Mouse (Mus musculus): ENCODE results near the gene Rbms3.

Rbms3 gene

DNA sequence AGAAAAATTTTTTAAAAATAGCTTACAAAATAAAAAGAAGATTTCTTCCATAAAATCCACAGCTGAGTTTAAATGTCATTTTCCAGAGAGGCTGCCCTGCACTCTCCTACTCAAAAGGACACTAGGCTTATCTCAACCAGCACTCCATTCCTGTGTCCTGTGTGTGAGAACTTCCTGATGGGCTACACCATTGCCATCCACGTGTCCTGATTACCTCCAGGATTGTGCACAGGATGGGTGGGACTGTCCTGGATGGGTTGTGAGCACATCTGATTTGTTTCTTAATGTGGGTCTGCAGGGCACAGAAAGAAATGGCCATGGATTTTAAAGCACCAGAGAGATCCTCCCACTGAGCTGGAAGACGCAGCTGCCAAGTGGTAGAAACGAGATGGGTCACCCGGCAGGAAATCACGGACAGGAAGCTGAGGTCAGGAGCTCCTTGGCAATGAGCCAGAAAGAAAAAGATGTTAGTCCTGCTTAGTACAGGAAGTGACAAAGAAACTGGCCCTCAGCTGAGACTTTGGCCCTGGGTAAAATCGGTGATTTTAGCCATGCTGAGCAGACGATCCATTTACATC is 256.5 kb downstream of the Rbms3 start:
- peak in 1 of 2 experiments; percentile 19 for DNase-seq (ENCODE audit: low spot score in 2 of 2)

DNA sequence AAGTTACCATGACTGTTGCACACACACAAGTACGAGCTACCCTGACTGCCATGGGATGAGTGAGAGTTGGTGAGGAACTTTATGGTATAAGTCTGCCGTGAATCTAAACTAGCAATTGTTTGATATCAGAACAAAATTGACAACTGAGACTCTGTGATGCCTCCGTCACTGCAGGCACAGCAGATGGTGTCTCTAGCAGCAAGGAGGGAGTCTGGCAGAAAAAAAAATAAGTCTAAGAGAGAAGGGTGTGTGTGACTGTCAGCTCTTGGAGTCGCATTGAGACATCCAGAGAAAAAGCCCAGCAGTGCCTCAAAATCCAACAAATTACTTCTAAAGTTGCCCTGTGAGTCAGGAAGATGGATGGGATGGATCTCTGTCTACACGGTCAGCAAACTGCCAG is 257.7 kb downstream of the Rbms3 start:
- no peak for DNase-seq (ENCODE audit: low spot score in 2 of 2)

DNA sequence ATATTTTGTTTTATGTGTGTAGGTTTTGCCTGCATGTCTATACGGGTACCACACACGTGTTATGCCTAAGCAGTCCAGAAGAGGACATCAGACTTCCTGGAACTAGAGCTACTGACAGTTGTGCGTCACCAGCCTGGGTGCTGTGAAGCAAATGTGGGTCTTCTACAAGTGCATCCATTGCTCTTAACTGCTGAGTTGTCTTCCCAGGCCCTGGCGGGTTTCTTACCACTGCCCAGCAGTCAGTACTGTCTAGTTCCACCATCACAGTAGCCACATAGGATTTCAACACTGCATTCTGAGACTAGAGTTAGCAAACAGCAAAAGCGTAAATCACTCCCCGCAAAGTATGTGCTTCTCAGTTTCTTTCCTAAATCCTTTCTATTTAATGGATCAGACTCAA is 259.6 kb downstream of the Rbms3 start:
- DNase-seq (ENCODE audit: low spot score in 2 of 2): no peak

DNA sequence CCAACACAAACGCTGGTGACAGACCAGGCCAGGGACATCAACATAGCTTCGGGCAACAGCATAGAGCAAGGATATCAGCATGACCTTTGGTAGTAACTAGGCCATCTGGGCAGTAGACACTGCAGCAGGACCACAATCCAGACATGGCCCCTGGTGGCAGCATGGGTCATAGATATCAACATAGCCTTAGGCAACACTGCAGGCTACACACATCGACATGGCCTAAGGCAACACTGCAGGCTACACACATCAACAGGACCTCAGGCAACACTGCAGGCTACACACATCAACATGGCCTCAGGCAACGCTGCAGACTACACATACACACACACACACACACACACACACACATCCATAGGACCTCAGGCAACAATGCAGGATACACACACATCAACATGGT is 261.7 kb downstream of the Rbms3 start:
- DNase-seq (ENCODE audit: low spot score in 2 of 2): no peak

DNA sequence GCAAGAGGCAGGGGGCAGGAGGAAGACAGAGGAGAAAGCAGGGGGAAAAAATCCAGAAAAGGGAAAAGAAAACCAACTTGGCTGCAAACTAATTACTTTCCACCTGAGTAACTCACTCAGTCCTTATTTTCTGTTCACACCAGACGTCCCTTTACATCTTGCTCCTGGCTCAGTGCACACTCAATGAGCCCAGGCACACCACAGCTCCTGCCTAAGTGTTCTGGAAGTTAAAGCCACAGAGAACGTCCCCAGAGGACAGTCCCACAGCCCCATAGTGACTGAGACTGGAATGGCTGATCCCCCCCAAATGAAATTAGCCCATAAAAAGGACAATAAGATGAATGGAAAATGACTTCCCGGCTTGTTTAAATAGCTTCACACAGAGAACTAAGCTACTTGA is 265.1 kb downstream of the Rbms3 start:
- DNase-seq (ENCODE audit: low spot score in 2 of 2): no peak

DNA sequence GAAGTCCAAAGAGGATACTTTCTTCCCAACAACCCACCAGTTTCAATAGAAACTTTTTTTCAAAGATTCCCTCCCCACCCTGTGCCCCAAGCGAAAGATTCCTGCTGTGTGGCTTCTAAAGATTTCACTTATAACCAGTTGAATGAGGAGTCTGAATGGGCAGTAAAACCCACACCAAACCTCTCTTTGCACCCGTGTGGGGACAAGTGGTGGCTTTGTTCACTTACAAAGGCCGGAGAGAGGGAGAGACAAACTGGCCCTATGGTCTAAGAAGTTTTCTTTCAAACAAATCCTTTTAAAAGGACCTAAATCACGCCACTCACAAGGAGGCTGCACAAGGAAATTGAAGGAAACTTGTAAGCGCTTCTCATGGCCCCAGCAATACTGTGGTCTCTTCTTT is 268.3 kb downstream of the Rbms3 start:
- no peak for DNase-seq (ENCODE audit: low spot score in 2 of 2)

DNA sequence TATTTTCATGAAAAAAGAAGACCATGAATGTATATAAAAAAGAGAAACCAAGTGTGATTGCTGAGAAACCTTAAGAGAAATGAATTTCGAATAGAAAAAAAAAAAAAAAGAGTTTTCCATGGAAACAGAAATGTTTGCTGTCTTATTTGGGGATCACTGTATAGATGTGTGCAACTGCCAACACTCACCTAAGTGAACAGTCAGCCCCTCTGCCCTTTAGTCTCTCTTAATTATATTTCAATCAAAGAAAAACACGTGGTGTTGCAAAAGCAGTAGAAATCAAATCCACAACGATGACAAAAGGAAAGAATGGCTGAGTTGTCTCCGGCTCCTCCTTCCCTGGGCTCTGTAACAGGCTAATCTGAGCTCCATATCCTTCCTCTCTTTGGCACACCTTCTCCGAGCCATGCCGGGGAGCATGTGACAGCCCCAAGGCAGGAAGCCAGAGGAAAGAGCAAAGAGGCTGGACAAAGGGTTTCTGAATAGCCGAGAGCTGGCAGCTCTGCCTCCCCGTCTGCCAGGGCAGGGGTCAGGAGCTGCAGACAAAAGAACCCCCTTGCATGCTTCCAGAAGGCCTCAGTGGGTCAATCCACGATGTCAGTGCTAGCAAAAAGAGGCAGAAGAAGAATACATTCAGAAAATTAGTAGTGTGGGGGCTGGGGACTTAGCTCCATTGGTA is 272.8 kb downstream of the Rbms3 start:
- peak in 1 of 2 experiments; percentile 18 for DNase-seq (ENCODE audit: low spot score in 2 of 2)

DNA sequence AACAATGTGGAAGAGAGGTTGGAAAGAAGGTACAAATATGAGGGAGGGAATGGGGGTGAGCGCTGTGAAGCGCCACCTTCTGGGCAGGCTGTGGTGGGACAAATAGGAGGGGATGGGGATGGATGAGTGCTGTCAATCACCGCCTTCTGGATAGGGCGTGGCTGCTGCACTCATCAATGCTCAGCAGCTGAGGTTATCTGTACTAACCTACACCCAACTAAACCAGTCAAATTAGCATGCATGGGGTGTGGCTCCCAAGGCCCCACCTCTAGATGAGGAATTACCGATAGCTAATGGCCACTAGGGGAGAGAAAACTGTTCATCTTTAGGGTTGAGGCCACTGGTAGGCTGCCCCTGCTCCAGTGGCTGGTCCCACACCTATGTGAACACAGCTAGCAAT is 274.2 kb downstream of the Rbms3 start:
- no peak for DNase-seq (ENCODE audit: low spot score in 2 of 2)

DNA sequence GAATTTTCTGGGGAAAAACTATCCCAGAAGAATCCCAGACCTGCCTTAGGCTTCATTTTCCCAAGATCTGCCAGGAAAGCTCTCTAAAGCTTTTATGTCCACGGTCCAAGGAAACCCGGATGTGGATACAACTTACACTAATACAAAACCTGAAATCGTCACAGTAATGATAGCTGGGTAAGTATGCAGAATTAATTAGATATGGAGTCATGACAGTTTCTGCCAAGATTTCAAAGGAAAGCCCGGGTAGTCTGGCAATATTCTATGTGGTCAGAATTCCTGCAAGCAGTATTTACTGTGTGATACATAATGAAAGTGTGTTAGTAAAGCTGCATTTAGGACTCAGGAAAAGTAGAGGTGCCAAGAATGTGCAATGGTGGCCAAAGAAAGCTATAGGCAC is 287.4 kb downstream of the Rbms3 start:
- no peak for DNase-seq (ENCODE audit: low spot score in 2 of 2)

DNA sequence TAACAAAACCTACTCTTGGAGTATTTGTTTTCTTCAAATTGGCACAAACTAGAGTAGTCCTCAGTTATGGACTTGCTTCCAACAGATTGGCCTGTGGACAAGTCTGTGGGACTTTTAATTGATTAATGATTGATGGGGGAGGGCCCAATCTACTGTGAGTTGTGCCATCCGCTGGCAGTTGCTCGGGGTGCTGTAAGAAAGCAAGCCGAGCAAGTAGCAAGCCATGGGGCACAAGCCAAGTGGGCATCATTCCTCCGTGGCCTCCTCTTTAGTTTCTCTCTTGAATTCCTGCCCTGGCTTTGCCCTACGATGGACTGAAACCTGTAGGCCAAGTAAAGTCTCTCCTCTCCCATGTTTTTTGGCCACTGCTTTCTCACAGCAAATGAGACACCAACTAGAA is 299.0 kb downstream of the Rbms3 start:
- DNase-seq (ENCODE audit: low spot score in 2 of 2): no peak

DNA sequence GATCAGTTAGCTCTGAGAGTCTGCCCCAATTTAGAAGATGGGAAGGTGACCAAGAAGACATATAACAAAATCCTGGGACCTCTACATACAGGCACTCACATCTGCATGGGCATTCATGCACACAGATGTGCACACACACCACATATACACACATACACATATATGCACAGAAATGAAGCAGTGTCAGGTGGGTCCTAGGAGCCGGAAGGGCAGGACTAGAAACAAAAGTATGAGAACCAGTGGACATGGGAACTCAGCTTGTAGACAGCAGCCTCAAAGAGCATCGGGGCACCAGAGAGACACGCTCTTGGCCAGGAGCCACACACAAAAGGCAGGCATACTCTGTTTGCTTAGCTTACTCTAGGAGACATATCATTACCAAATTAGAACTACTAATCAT is 310.4 kb downstream of the Rbms3 start:
- no peak for DNase-seq (ENCODE audit: low spot score in 2 of 2)

DNA sequence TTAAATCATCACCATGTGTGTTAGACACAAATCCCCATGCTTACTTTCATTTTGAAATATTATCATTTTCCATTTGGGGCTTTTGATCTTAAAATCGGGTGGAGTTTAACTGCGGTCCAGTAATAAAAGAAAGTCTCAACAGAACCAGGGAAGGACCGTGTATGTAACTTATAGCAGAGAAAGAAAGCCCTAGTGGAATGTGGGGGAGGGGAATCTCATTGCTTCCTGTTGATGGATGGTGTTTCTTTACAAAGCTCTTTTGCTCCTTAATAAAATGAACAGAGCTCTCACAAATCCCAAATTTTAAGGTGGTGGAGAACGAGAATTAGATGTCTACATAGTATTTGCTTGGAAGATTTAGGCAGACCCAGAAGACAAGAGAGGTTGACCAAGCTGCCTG is 311.3 kb downstream of the Rbms3 start:
- no peak for DNase-seq (ENCODE audit: low spot score in 2 of 2)

DNA sequence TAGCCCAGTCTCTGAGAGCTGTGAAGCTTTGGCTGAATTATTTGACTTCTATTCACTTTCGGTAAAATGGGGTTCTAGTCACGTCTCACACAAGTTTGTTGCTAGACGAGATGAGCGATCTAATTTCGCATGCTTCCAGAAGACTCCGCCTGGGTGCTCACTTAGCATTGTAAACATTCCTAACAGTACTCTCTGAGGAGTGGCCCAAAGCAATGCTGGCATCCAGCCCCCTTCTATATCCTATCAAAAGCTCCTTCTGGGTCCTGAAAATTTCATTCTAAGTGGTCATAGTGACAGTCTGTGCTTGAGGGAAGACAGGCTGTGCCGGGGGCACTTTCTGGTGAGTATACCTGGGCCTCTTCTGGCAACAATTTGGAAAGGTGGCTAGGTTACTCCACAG is 312.5 kb downstream of the Rbms3 start:
- no peak for DNase-seq (ENCODE audit: low spot score in 2 of 2)

DNA sequence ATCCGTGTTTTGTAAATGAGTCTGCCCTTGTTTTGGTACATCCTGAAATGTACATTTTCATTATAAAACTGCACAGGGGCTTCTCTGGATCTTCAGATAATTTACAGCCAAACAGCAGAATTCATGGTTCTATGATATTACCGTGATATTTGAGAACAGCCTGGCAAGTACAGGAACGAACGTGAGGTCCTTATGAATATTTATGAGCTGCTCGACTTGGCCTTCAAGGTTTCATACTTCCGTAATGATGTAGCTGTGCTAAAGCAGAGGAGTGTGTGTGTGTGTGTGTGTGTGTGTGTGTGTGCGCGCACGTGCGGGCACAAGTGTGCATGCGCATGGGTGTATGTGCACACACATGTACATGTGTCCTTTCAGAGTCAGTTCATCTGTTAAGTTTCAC is 316.1 kb downstream of the Rbms3 start:
- DNase-seq (ENCODE audit: low spot score in 2 of 2): no peak

DNA sequence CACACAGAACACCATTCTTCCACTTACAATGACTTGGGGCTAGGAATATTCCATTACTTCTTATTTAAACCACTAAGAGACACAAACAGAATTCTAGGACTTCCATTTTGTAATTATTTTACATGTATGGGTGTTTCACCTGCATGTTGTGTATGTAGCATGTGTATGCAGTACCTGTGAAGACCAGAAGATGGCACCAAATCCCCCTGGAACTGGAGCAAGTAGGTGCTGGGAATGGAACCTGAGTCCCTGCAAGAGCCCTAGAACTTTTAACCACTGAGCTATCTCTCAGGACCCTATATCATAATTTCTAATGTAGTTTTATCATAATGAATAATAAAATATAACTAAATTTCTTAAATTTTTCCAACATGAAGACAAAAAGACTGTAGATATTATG is 319.9 kb downstream of the Rbms3 start:
- DNase-seq (ENCODE audit: low spot score in 2 of 2): no peak

DNA sequence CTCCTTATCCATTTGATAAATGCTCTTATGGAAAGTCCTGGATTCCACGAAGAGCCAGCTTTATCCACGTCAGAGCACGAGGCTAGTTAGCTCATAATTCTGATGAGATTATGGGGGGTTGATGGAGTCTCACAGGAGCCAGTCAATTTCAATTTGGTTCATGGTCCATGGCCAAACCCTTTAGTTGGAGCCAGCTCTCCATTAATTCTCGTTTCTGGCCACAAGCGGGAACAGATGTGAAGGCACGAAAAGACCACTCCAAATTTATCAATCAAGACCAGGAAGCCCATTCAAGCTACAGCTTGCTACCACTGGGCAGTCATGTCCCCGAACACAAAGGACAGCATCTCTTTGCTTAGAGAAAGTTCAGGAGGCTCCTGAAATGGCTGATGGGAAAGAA is 330.7 kb downstream of the Rbms3 start:
- DNase-seq (ENCODE audit: low spot score in 2 of 2): no peak

DNA sequence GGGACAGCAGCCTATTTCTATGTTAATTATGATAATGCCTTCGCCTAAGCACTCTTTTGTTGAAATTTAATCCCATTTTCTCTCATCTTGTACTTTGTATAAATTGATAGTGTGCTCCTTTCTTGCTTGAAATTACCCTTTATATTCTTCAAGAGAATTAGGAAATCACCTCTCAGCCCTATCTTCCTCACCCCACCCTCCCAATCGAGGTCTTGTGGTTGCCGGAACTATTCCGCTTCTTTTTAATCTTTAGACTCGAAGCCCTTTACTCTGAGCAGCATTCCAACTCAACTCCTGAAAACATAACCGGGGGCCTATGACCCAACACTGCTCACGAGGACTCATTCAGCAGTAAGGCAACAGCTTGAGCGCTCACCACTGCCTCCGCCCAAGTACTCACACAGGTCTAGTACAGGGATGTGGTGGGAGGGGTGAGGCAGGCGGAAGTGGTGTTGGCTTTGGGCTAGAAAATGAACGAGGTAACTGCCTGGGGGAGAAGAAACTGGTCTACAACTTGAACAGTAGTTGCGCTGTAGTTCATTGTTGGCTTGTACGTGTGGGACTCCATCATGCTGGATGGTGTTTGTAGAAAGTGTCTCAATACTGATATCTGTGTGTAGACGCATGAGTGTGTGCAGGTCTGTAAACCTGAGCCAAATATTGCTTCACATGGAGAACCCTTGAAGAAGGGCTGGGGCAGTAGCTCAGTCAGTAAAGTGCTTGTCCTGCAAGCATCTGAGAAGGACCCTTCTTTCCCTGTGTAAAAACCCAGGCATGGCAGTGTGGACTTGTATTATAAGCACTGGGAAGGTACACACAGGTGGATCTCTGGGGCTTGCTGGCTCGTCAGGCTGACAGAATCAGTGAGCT is 331.8 kb downstream of the Rbms3 start:
- no peak for DNase-seq (ENCODE audit: low spot score in 2 of 2)

DNA sequence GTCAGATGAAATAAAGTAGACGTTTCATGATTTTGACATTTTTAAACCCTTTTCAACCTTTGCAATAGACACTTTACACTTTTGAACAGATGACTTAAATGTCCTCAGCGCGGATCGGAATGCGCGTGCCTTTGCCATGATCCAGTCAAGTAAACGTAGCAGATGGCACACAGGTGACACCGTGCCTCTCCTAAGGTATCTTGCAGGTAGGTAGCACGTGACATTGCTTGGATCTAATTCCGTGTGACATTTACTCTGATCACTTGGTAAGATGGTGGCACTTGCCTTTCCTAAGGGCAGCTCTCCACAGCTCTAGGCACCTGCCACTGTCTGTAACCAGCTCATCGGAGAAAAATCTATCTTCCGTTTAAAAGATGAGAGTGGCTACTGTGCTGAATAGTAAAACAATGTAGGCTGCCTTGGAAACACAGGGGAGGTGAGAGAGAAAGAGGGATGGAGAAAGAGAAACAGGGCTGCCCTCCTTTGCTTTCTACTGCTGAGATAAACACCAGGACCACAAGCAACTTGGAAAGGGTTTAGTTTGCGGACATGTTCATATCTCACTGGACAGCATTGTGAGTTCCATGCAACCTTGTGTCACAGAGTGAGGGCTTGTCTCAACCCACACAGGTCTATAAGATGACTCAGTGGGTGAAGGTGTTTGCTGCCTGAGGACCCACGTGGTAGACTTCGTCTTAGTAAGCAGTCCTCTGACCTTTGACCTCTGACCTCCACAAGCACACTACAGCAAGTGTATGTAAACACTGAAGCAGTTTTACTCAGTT is 338.5 kb downstream of the Rbms3 start:
- no peak for DNase-seq (ENCODE audit: low spot score in 2 of 2)

DNA sequence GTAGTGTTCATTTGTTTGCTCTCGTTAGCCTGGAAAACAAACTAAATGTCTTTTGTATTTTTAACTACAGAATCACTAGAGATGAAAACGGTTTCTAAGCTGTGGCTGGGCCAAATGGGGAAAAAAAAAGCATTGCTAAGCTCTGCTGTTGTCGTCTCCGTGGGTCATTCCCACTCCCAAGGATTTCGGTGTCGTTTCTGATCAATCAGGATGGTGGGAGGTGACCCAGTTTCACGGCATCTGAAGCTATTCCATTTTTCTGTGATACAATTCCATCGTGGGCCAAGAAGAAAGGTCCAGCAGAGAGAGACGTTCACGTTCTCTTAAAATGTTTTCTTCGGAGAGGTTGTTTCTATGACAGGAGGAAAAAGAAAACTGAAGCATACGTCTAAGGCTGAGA is 354.9 kb downstream of the Rbms3 start:
- DNase-seq (ENCODE audit: low spot score in 2 of 2): no peak

DNA sequence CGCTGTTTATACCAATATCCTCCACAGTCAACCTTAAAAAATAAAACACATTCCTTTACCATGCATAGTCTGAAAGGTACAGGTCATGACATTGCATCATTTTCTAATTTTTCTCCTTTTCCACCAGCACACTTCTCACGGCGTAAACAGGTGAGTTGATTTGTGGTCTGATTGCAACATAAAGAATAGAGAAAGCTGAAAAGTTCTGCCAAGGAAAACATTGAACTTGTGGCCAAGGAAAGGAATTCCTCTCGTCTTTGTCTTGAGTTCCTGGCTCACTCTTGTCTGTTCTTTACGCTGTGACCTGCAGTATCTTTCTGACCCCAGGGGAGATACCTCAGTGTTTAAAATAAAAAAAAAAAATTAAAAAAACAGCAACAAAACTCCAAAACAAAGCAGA is 370.1 kb downstream of the Rbms3 start:
- DNase-seq (ENCODE audit: low spot score in 2 of 2): no peak

DNA sequence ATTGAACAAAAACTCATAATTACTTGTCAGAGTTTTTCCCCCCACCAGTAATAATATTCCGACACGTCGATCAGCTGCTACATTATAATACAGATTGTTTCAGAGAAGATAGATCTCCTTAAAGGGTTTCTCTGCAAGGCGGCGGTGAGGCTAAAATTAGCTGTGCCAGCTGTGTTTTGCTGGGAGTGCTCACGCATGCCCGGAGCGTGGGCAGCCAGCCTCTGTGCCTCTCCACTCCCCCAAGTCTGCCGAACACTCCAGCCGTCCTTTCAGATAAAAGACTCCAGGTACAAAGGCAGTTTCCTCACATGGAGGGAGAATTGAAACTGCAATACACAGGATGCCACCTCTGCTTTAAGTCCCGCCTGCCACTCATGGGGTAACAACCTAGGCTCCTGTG is 376.4 kb downstream of the Rbms3 start:
- no peak for DNase-seq (ENCODE audit: low spot score in 2 of 2)

DNA sequence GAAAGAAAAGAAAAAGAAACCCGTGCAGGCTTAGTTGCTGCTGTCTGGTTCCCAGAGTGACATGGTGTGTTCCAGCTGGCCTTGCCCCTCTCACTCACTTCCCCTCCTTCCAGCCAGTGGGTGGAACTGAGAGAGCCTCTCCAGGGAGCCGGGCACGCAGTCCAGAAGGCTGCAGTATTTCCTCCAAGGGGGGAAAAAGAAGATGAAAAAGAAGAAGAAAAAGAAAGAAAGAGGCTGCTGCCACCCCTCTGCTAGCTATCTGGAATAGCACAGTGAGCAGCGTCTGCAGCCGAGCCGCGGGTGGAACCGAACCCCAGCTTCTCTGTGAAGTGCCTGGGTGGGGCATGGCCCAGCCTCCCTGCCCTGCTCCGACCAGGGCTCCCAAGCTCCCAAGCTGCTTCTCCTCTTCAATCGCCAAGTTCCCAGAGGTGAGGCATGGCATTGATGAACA is 377.3 kb downstream of the Rbms3 start:
- DNase-seq (ENCODE audit: low spot score in 2 of 2): no peak

All from spleen, postnatal 10 days (tissue).